Mouse (Mus musculus): ENCODE measurements around the gene Comt. TPM values are rescaled to one million over a fixed set of nuclear protein-coding genes. Genes with fewer than 3 reads are reported as not detected.
A peak's percentile ranks its signal among the peaks of the same experiment; 100 is the strongest.

Comt gene
- polyA plus RNA-seq, 1 experiment from 2014 or later, result 53.9 TPM

DNA sequence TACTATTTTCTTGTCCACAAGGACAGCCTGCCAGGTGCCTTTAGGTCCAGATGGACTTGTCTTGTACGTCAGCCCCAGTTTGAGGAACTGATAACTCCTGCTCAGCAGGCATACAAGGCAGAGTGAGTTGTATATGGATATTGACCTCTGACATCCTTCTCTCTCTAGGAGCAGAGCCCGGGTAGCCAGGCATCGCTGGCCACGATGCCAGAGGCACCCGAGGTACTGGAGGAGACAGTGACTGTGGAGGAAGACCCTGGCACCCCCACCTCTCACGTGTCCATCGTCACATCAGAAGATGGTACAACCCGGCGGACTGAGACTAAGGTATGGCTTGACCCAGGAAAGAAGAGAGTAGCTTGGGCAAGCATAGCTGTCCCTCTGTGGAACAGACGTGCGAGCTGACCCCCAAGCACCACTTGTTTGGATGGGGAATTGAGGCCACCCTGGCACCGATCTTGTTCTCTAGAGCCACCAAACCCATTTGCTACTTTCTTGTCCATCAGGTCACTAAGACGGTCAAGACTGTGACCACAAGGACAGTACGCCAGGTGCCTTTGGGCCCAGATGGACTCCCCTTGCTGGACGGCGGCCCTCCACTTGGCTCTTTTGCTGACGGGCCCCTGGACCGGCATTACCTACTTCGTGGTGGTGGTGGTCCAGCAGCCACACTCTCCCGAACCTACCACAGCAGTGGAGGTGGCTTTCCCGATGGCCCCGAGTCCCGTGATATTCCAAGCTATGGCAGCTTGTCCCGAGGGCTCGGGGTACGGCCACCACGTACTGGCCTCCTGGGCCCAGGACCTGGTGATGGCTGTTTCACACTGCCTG lies 29.6 kb downstream of the Comt start:
- no peak for ATAC-seq (ENCODE audit: low FRiP score)
- peaks cover 33% of the 10 kb centered on the region for H3K36me3 ChIP-seq (ENCODE audit: control insufficient read depth, insufficient read depth, low read length)
- no peaks in the 10 kb centered on the region for H3K27me3 ChIP-seq (ENCODE audit: control insufficient read depth, insufficient read depth, low read length)
- peaks cover 50% of the 10 kb centered on the region for H3K4me1 ChIP-seq (replicated peaks; ENCODE audit: control insufficient read depth, insufficient read depth, low read length)
- H3K27ac ChIP-seq (ENCODE audit: low read depth, low read length), result no peak overlapping the region
- H3K4me3 ChIP-seq (ENCODE audit: low read depth, low read length), result no peak overlapping the region
- H3K9ac ChIP-seq (ENCODE audit: low read depth, low read length), result no peak overlapping the region
- H3K9me3 ChIP-seq (ENCODE audit: control insufficient read depth, low read length), result no peaks in the 10 kb centered on the region
- DNase-seq (ENCODE audit: low spot score), result no peak
- no peak overlapping the region for H3K4me2 ChIP-seq (replicated peaks; ENCODE audit: low read depth, low read length)
- WGBS, result 97% methylated on average over 27 of the region's 27 CpGs

- WGBS, result 71% methylated on average over 2 of the region's 2 CpGs
- H3K27ac ChIP-seq (ENCODE audit: low read depth, low read length), result peak overlapping the region; percentile 80
These were observed 30.5 kb downstream of the Comt start for GRCm38 (mm10) chr16:18396201-18396600.

DNA sequence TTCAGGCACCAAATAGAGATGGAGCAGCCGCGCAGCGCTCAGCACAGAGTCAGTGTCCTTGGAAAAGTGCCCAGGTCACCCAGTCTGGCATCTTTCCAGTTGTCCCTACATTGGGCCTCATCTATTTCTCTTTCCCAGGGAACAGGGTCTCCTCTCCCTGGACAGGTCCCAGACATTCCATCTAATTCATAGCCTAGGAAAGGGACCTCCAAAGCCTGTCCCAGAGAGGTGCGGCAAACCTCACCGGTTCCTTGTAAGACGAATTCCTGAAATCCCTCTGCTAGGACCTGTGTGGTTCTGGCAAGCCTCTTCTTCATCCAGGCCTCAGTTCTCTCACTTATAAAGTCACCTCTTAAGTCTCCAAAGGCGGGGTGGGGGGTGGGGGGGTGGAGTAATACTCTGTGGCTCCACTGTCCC lies 31.0 kb downstream of the Comt start:
- H3K9me3 ChIP-seq (ENCODE audit: control insufficient read depth, low read length), result no peaks in the 10 kb centered on the region
- H3K4me1 ChIP-seq (replicated peaks; ENCODE audit: control insufficient read depth, insufficient read depth, low read length), result peaks cover 40% of the 10 kb centered on the region
- ATAC-seq (ENCODE audit: low FRiP score), result no peak
- 25% methylated on average over 6 of the region's 7 CpGs for whole genome bisulfite sequencing
- H3K27ac ChIP-seq (ENCODE audit: low read depth, low read length), result peak overlapping the region; percentile 80
- H3K36me3 ChIP-seq (ENCODE audit: control insufficient read depth, insufficient read depth, low read length), result peaks cover 25% of the 10 kb centered on the region
- peak overlapping the region; percentile 12; the same call in 1 of the 2 replicates for H3K9ac ChIP-seq (ENCODE audit: low read depth, low read length)
- H3K4me2 ChIP-seq (replicated peaks; ENCODE audit: low read depth, low read length), result peak overlapping the region; percentile 32
- no peaks in the 10 kb centered on the region for H3K27me3 ChIP-seq (ENCODE audit: control insufficient read depth, insufficient read depth, low read length)
- DNase-seq (ENCODE audit: low spot score), result no peak
- H3K4me3 ChIP-seq (ENCODE audit: low read depth, low read length), result no peak overlapping the region

More at GRCm38 (mm10) chr16:18396201-18396600, 30.5 kb downstream of the Comt start:
- H3K36me3 ChIP-seq (ENCODE audit: control insufficient read depth, insufficient read depth, low read length), result peaks cover 25% of the 10 kb centered on the region
- H3K9ac ChIP-seq (ENCODE audit: low read depth, low read length), result no peak overlapping the region
- H3K4me2 ChIP-seq (replicated peaks; ENCODE audit: low read depth, low read length), result peak overlapping the region; percentile 32
- H3K4me3 ChIP-seq (ENCODE audit: low read depth, low read length), result no peak overlapping the region
- ATAC-seq (ENCODE audit: low FRiP score) (no peak), DNase-seq (ENCODE audit: low spot score) (no peak)
- no peaks in the 10 kb centered on the region for H3K9me3 ChIP-seq (ENCODE audit: control insufficient read depth, low read length)
- H3K4me1 ChIP-seq (replicated peaks; ENCODE audit: control insufficient read depth, insufficient read depth, low read length), result peaks cover 46% of the 10 kb centered on the region
- H3K27me3 ChIP-seq (ENCODE audit: control insufficient read depth, insufficient read depth, low read length), result no peaks in the 10 kb centered on the region

- Histone ChIP-seq H3K4me2 (replicated peaks; ENCODE audit: low read depth, low read length) (peak overlapping the region; percentile 32), H3K4me1 (replicated peaks; ENCODE audit: control insufficient read depth, insufficient read depth, low read length) (peaks cover 33% of the 10 kb centered on the region), H3K27me3 (ENCODE audit: control insufficient read depth, insufficient read depth, low read length) (no peaks in the 10 kb centered on the region), H3K9me3 (ENCODE audit: control insufficient read depth, low read length) (no peaks in the 10 kb centered on the region), H3K36me3 (ENCODE audit: control insufficient read depth, insufficient read depth, low read length) (peaks cover 25% of the 10 kb centered on the region), H3K4me3 (ENCODE audit: low read depth, low read length) (peak overlapping the region; percentile 6; the same call in 1 of the 2 replicates), H3K27ac (ENCODE audit: low read depth, low read length) (peak overlapping the region; percentile 80), H3K9ac (ENCODE audit: low read depth, low read length) (peak overlapping the region; percentile 44)
- ATAC-seq (ENCODE audit: low FRiP score) (peak; percentile 42), DNase-seq (ENCODE audit: low spot score) (peak; percentile 55)
- WGBS, result 18% methylated on average over 11 of the region's 11 CpGs
These were observed 31.7 kb downstream of the Comt start for GRCm38 (mm10) chr16:18394777-18395619.

- DNase-seq (ENCODE audit: low spot score) (no peak), ATAC-seq (ENCODE audit: low FRiP score) (no peak)
- H3K36me3 ChIP-seq (ENCODE audit: control insufficient read depth, insufficient read depth, low read length), result peaks cover 19% of the 10 kb centered on the region
- 72% methylated on average over 3 of the region's 3 CpGs for WGBS
- H3K4me1 ChIP-seq (replicated peaks; ENCODE audit: control insufficient read depth, insufficient read depth, low read length), result peaks cover 26% of the 10 kb centered on the region
- peak overlapping the region; percentile 87 for H3K4me2 ChIP-seq (replicated peaks; ENCODE audit: low read depth, low read length)
- H3K27ac ChIP-seq (ENCODE audit: low read depth, low read length), result peak overlapping the region; percentile 94
- no peaks in the 10 kb centered on the region for H3K9me3 ChIP-seq (ENCODE audit: control insufficient read depth, low read length)
- no peaks in the 10 kb centered on the region for H3K27me3 ChIP-seq (ENCODE audit: control insufficient read depth, insufficient read depth, low read length)
- H3K9ac ChIP-seq (ENCODE audit: low read depth, low read length), result peak overlapping the region; percentile 96
- peak overlapping the region; percentile 86 for H3K4me3 ChIP-seq (ENCODE audit: low read depth, low read length)
These were observed 32.6 kb downstream of the Comt start for GRCm38 (mm10) chr16:18394056-18394455.

GRCm38 (mm10) chr16:18393595-18393994 lies 33.1 kb downstream of the Comt start:
- Histone ChIP-seq H3K4me3 (ENCODE audit: low read depth, low read length) (peak overlapping the region; percentile 86), H3K36me3 (ENCODE audit: control insufficient read depth, insufficient read depth, low read length) (peaks cover 15% of the 10 kb centered on the region), H3K4me1 (replicated peaks; ENCODE audit: control insufficient read depth, insufficient read depth, low read length) (peaks cover 23% of the 10 kb centered on the region), H3K4me2 (replicated peaks; ENCODE audit: low read depth, low read length) (peak overlapping the region; percentile 87), H3K27ac (ENCODE audit: low read depth, low read length) (peak overlapping the region; percentile 94), H3K9me3 (ENCODE audit: control insufficient read depth, low read length) (no peaks in the 10 kb centered on the region), H3K9ac (ENCODE audit: low read depth, low read length) (peak overlapping the region; percentile 96), H3K27me3 (ENCODE audit: control insufficient read depth, insufficient read depth, low read length) (no peaks in the 10 kb centered on the region)
- DNase-seq (ENCODE audit: low spot score), result no peak
- WGBS, result 58% methylated on average over 5 of the region's 5 CpGs
- ATAC-seq (ENCODE audit: low FRiP score), result no peak

DNA sequence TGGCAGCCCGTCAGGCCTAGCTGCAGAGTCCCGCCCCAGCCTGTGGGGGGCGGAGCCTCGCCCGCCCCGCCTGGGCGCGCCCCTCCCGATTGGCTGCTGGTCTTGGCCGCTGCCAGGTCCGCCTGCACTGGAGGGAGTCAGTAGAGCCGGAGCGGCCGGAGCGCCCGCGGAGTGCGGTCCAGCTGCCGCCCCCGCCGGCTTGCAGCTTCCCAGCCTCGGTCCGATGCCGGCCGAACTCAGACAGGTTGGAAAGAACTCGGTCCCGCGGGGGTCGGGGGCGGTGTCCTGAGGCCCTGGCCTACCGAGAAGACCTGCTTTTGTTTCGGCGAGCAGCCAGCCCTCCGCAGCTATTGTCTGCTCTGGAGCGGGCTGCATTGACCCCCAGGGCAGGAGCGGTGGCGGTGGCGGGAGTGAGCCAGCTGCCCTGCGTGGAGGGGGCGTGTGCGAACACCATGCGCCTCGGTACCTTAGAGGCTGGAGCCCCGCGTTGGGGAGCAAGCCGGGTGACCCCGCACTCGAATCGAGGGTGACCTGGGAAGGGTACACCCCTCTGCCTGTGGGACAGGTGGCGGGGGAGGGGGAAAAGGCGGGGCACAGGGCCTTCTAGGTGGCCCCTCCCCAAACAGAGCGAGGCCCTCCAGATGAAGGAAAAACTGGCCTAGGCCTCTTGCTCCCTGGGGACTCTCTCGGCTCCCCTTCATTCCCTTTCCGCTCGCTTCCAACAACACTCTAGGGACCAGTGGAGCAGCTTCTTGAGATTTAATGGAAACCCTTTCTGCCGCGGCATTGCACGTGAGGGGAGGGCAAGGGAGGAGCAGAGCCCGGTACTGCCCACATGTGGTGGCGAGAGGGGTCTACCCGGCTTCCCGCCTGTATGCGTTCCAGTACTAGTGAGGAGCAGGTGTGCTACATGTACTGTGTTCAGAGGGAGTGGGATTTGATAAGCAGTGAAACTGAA lies 33.9 kb downstream of the Comt start:
- peak overlapping the region; percentile 86 for H3K4me3 ChIP-seq (ENCODE audit: low read depth, low read length)
- H3K27ac ChIP-seq (ENCODE audit: low read depth, low read length), result peak overlapping the region; percentile 94
- H3K9ac ChIP-seq (ENCODE audit: low read depth, low read length), result peak overlapping the region; percentile 96
- peaks cover 7% of the 10 kb centered on the region; the same call in 1 of the 2 replicates for H3K36me3 ChIP-seq (ENCODE audit: control insufficient read depth, insufficient read depth, low read length)
- no peaks in the 10 kb centered on the region for H3K27me3 ChIP-seq (ENCODE audit: control insufficient read depth, insufficient read depth, low read length)
- DNase-seq (ENCODE audit: low spot score) (peak; percentile 90), ATAC-seq (ENCODE audit: low FRiP score) (peak; percentile 72)
- H3K4me2 ChIP-seq (replicated peaks; ENCODE audit: low read depth, low read length), result peak overlapping the region; percentile 87
- H3K4me1 ChIP-seq (replicated peaks; ENCODE audit: control insufficient read depth, insufficient read depth, low read length), result peaks cover 28% of the 10 kb centered on the region
- under 1% methylated on average over 51 of the region's 63 CpGs for WGBS
- H3K9me3 ChIP-seq (ENCODE audit: control insufficient read depth, low read length), result no peaks in the 10 kb centered on the region

DNA sequence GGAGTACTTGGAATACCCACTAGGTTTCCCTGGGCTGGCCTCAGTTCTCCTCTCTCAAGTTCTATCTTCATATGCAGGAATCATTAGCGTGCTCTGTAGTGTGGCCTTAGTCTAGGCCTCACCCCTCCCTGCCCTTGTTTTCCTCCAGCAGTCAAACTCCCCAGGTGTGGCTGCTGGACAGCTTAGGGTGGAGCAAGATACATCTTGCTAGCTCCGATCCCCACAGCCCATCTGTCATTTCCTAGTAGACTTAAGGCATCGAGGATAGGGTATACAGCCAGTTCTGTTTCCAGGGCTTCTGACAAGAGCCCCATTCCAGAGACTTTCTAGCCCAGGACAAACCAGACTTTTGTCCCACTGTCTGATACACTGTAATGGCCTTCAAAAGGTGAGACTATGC lies 34.9 kb downstream of the Comt start:
- Histone ChIP-seq H3K9ac (ENCODE audit: low read depth, low read length) (no peak overlapping the region), H3K27me3 (ENCODE audit: control insufficient read depth, insufficient read depth, low read length) (no peaks in the 10 kb centered on the region), H3K4me3 (ENCODE audit: low read depth, low read length) (no peak overlapping the region), H3K36me3 (ENCODE audit: control insufficient read depth, insufficient read depth, low read length) (no peaks in the 10 kb centered on the region), H3K9me3 (ENCODE audit: control insufficient read depth, low read length) (no peaks in the 10 kb centered on the region), H3K4me2 (replicated peaks; ENCODE audit: low read depth, low read length) (no peak overlapping the region), H3K4me1 (replicated peaks; ENCODE audit: control insufficient read depth, insufficient read depth, low read length) (peaks cover 35% of the 10 kb centered on the region), H3K27ac (ENCODE audit: low read depth, low read length) (no peak overlapping the region)
- DNase-seq (ENCODE audit: low spot score), result no peak
- ATAC-seq (ENCODE audit: low FRiP score), result no peak
- WGBS, result 87% methylated on average over 3 of the region's 3 CpGs
